Mouse (Mus musculus): ENCODE data around the gene Smyd3.

DNA sequence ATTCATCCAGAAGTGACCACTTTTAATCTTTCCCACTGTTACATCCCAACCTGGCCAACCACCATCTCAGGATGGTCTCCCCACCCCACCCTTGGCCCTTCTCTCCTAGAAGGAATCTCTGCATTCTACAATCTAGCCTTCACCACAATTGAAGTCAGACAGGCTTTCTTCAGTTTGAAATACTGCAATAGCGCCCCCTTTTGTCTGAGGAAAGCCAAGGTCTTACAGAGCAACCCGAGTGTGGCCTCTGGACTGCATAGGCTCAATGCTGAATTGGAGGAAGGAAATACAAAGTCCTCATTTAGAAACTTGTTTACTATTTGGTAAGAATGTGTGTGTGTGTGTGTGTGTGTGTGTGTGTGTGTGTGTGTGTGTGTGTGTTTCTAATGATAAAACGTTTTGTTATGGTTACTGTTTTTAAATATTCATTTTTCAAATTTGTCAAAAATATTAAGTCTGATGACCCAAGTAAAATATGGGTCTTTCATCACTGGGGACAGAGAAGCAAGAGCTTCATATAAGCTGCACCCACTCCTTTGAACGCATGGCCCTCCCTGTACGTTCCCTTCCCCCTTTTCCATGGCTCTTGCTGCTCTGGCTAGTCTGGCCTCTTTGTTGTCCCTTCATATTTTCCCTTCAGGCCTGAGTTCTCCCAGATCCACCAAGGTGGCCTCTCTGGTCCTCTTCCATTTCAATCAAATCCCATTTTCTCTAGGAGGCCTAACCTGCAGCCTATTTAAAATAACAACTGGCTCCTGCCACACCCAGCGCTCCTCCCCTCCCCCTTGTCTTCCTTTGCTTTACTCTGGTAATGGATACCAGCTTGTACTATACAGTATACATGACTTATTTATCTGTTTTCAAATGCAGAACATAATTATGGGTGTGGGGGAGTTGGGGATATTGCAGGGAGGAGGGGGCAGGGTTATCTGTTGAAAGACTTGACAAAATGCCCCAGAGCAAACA lies 430.5 kb downstream of the Smyd3 start:
- TF ChIP-seq POLR2A (IDR thresholded peaks at IDR 0.05; ENCODE audit: insufficient read depth, low read depth, low read length) (no peak), CTCF (IDR thresholded peaks at IDR 0.05) (peak; percentile 62)
